Mouse (Mus musculus): ENCODE results near the gene Bach1. TPM values are rescaled to one million over a fixed set of nuclear protein-coding genes. Genes with fewer than 3 reads are reported as not detected.

The Bach1 gene
- polyA plus RNA-seq, 2 experiments: 4.2 to 5.4 TPM

GRCm38 (mm10) chr16:87719071-87719470 is 20.3 kb downstream of the Bach1 start:
- DNase-seq (ENCODE audit: low read depth in 3 of 3, low spot score in 3 of 3): no peak
- Histone ChIP-seq H3K4me1 (replicated peaks; ENCODE audit: control insufficient read depth in 2 of 2, insufficient read depth in 2 of 2, low read length in 1 of 2) (peaks cover 2 to 15% of the 10 kb centered on the region in 2 experiments; a peak in 3 of 4 replicates), H3K4me3 (ENCODE audit: insufficient read depth in 1 of 2, low read depth in 2 of 2, low read length in 2 of 2) (no peak overlapping the region), H3K4me2 (ENCODE audit: low read depth) (no peak overlapping the region), H3K27me3 (ENCODE audit: control insufficient read depth, insufficient read depth, low read length) (no peaks in the 10 kb centered on the region), H3K9ac (replicated peaks) (no peak overlapping the region), H3K27ac (no peak overlapping the region), H3K36me3 (replicated peaks; ENCODE audit: control insufficient read depth, insufficient read depth, low read depth) (peaks cover 62% of the 10 kb centered on the region), H3K9me3 (ENCODE audit: control insufficient read depth, low read length) (no peaks in the 10 kb centered on the region)
- TF ChIP-seq EP300 (IDR thresholded peaks at IDR 0.05; ENCODE audit: low read depth) (no peak), CTCF (IDR thresholded peaks at IDR 0.05; ENCODE audit: low read depth) (no peak)
- no peak for ATAC-seq (ENCODE audit: insufficient read depth)
- 83% methylated on average over 11 of the region's 11 CpGs for WGBS (ENCODE audit: insufficient replicate concordance)

DNA sequence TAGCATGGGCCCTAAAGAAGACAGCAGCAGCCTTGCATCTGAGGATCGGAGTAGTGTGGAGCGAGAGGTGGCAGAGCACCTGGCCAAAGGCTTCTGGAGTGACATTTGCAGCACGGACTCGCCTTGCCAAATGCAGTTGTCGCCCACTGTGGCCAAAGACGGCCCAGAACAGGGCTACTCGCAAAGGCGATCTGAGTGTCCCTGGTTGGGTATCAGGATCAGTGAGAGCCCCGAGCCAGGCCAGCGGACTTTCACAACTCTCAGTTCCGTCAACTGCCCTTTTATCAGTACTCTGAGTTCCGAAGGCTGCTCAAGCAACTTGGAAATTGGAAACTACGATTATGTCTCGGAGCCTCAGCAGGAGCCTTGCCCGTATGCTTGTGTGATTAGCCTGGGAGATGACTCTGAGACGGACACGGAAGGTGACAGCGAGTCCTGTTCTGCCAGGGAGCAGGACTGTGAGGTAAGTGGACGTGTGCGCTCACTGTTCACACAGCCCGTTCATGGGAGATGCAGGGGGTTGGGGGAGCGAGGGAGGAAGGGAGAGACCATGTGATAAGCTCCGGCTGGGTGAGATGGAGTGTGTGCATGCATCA is 21.0 kb downstream of the Bach1 start:
- ATAC-seq (ENCODE audit: insufficient read depth): no peak
- H3K36me3 ChIP-seq (replicated peaks; ENCODE audit: control insufficient read depth, insufficient read depth, low read depth): peaks cover 66% of the 10 kb centered on the region
- H3K9ac ChIP-seq (replicated peaks): no peak overlapping the region
- no peaks in the 10 kb centered on the region for H3K27me3 ChIP-seq (ENCODE audit: control insufficient read depth, insufficient read depth, low read length)
- no peak for DNase-seq (ENCODE audit: low read depth in 3 of 3, low spot score in 3 of 3)
- no peak overlapping the region for H3K4me3 ChIP-seq (ENCODE audit: insufficient read depth in 1 of 2, low read depth in 2 of 2, low read length in 2 of 2)
- no peak overlapping the region for H3K4me2 ChIP-seq (ENCODE audit: low read depth)
- TF ChIP-seq CTCF (IDR thresholded peaks at IDR 0.05; ENCODE audit: low read depth) (no peak), EP300 (IDR thresholded peaks at IDR 0.05; ENCODE audit: low read depth) (no peak)
- no peaks in the 10 kb centered on the region for H3K9me3 ChIP-seq (ENCODE audit: control insufficient read depth, low read length)
- WGBS (ENCODE audit: insufficient replicate concordance): 84% methylated on average over 23 of the region's 23 CpGs
- H3K27ac ChIP-seq: no peak overlapping the region
- peaks cover 0 to 8% of the 10 kb centered on the region in 2 experiments; a peak in 2 of 4 replicates for H3K4me1 ChIP-seq (replicated peaks; ENCODE audit: control insufficient read depth in 2 of 2, insufficient read depth in 2 of 2, low read length in 1 of 2)

DNA sequence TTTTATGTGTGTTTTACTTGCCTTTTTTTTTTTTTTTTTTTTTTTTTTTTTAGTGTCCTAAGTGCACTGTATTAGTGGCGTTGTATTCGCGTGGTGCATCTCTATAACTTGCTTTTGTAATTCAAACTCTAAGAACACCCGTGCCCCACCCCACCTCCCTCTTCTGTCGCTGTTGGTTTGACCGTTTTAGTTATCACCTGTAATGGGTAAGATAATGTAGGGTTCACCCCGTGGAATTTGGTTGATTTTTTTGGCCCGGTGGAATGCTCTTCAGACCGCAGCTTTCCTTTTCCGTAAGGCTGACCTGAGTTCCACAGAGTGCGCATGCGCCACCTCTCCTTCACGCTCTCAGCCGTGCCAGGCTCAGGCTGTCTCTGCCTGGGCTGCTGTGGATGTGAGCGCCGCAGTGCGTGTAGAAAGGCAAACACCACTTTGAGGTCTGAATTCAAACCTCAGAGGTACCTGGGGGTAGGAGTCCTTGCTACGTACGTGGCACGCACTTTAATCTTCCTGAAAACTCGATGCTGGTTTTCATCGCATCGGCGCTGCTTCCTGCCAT is 22.2 kb downstream of the Bach1 start:
- Histone ChIP-seq H3K4me3 (ENCODE audit: insufficient read depth in 1 of 2, low read depth in 2 of 2, low read length in 2 of 2) (no peak overlapping the region), H3K27me3 (ENCODE audit: control insufficient read depth, insufficient read depth, low read length) (no peaks in the 10 kb centered on the region), H3K4me2 (ENCODE audit: low read depth) (no peak overlapping the region), H3K4me1 (replicated peaks; ENCODE audit: control insufficient read depth in 2 of 2, insufficient read depth in 2 of 2, low read length in 1 of 2) (peaks cover 0 to 9% of the 10 kb centered on the region in 2 experiments; a peak in 2 of 4 replicates), H3K9me3 (ENCODE audit: control insufficient read depth, low read length) (no peaks in the 10 kb centered on the region), H3K36me3 (replicated peaks; ENCODE audit: control insufficient read depth, insufficient read depth, low read depth) (peaks cover 69% of the 10 kb centered on the region), H3K27ac (no peak overlapping the region), H3K9ac (replicated peaks) (no peak overlapping the region)
- TF ChIP-seq CTCF (IDR thresholded peaks at IDR 0.05; ENCODE audit: low read depth) (no peak), EP300 (IDR thresholded peaks at IDR 0.05; ENCODE audit: low read depth) (no peak)
- ATAC-seq (ENCODE audit: insufficient read depth) (no peak), DNase-seq (ENCODE audit: low read depth in 3 of 3, low spot score in 3 of 3) (no peak)
- 87% methylated on average over 24 of the region's 24 CpGs for WGBS (ENCODE audit: insufficient replicate concordance)

DNA sequence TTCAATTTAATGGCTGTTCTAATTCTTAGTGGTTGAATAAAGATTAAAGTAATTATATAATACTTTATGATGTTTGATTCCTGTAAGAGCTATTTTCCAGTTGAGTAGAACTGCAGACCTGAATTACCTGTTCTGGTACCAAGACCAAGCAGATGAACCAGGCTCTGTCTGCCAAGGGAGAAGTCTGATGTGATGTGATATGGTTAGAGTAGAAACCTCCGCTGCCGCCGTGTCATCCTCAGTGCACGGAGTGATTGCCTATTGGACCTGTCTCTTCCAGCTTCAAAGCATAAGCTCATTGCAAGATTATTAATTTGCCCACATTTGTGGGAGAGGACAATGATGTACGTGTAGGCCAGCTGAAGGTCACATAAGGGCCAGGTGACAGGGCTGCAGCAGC is 24.1 kb downstream of the Bach1 start:
- Histone ChIP-seq H3K4me3 (ENCODE audit: insufficient read depth in 1 of 2, low read depth in 2 of 2, low read length in 2 of 2) (no peak overlapping the region), H3K9me3 (ENCODE audit: control insufficient read depth, low read length) (no peaks in the 10 kb centered on the region), H3K4me1 (replicated peaks; ENCODE audit: control insufficient read depth in 2 of 2, insufficient read depth in 2 of 2, low read length in 1 of 2) (peaks cover 0 to 2% of the 10 kb centered on the region in 2 experiments; a peak in 1 of 4 replicates), H3K9ac (replicated peaks) (no peak overlapping the region), H3K36me3 (replicated peaks; ENCODE audit: control insufficient read depth, insufficient read depth, low read depth) (peaks cover 70% of the 10 kb centered on the region), H3K4me2 (ENCODE audit: low read depth) (no peak overlapping the region), H3K27me3 (ENCODE audit: control insufficient read depth, insufficient read depth, low read length) (no peaks in the 10 kb centered on the region), H3K27ac (no peak overlapping the region)
- 90% methylated on average over 5 of the region's 5 CpGs for whole genome bisulfite sequencing (ENCODE audit: insufficient replicate concordance)
- ATAC-seq (ENCODE audit: insufficient read depth): no peak
- TF ChIP-seq EP300 (IDR thresholded peaks at IDR 0.05; ENCODE audit: low read depth) (no peak), CTCF (IDR thresholded peaks at IDR 0.05; ENCODE audit: low read depth) (no peak)
- no peak for DNase-seq (ENCODE audit: low read depth in 3 of 3, low spot score in 3 of 3)

DNA sequence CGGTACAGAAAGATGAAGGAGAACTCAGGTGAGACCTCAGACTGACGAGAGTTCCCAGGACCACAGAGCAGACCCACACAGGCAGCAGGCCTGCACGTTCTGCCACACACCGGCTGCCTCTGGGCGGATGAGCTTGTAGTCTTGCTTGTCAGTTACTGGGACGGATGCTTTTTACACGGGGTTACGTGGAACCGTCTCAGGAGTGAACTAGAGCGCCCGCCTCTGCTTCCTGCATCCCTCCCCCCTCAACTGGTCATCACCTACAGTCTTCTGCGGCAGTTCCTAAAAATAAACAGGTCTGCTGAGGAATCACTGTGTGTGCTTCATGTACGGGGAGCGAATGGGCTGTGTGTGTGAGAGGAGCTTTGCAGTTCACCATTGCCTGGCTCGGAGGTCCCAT is 24.7 kb downstream of the Bach1 start:
- Histone ChIP-seq H3K4me3 (ENCODE audit: insufficient read depth in 1 of 2, low read depth in 2 of 2, low read length in 2 of 2) (no peak overlapping the region), H3K27ac (no peak overlapping the region), H3K9me3 (ENCODE audit: control insufficient read depth, low read length) (no peaks in the 10 kb centered on the region), H3K9ac (replicated peaks) (no peak overlapping the region), H3K4me1 (replicated peaks; ENCODE audit: control insufficient read depth in 2 of 2, insufficient read depth in 2 of 2, low read length in 1 of 2) (peaks cover 0 to 2% of the 10 kb centered on the region in 2 experiments; a peak in 1 of 4 replicates), H3K36me3 (replicated peaks; ENCODE audit: control insufficient read depth, insufficient read depth, low read depth) (peaks cover 69% of the 10 kb centered on the region), H3K27me3 (ENCODE audit: control insufficient read depth, insufficient read depth, low read length) (no peaks in the 10 kb centered on the region), H3K4me2 (ENCODE audit: low read depth) (no peak overlapping the region)
- ATAC-seq (ENCODE audit: insufficient read depth) (no peak), DNase-seq (ENCODE audit: low read depth in 3 of 3, low spot score in 3 of 3) (no peak)
- WGBS (ENCODE audit: insufficient replicate concordance): 79% methylated on average over 15 of the region's 15 CpGs
- TF ChIP-seq CTCF (IDR thresholded peaks at IDR 0.05; ENCODE audit: low read depth): no peak
- TF ChIP-seq EP300 (IDR thresholded peaks at IDR 0.05; ENCODE audit: low read depth): no peak
